8 mouse cellular contexts compared by ENCODE assay signal in genomic region chr2:129674935-129675634, GRCm38 (mm10). TPM values are rescaled to one million over a fixed set of nuclear protein-coding genes. Genes with fewer than 3 reads are reported as not detected.
DNase-seq lines count a peak whose midpoint lies in the region; ATAC-seq lines count a peak whose summit lies in the region.

No protein-coding gene starts in this region.

- no peak overlapping the region for H3K4me3 ChIP-seq in kidney, embryonic 14.5 days (ENCODE audit: low read length)
- H3K4me3 ChIP-seq in liver, embryonic 11.5 days (ENCODE audit: low read depth, low read length) = no peak overlapping the region

- 33% methylated on average over 13 of the region's 13 CpGs for WGBS in kidney, embryonic 14.5 days
- WGBS in liver, embryonic 11.5 days = 31% methylated on average over 13 of the region's 13 CpGs

- H3K9ac ChIP-seq in kidney, embryonic 14.5 days (ENCODE audit: low read depth, low read length) = no peak overlapping the region
- H3K9ac ChIP-seq in liver, embryonic 11.5 days (ENCODE audit: low read depth, low read length) = no peak overlapping the region

- no peaks in the 10 kb centered on the region for H3K4me1 ChIP-seq in kidney, embryonic 14.5 days (ENCODE audit: control insufficient read depth, insufficient read depth, low read length)
- H3K4me1 ChIP-seq in liver, embryonic 11.5 days (replicated peaks; ENCODE audit: control insufficient read depth, insufficient read depth, low read length) = no peaks in the 10 kb centered on the region

- H3K27me3 ChIP-seq in kidney, embryonic 14.5 days (ENCODE audit: control insufficient read depth, insufficient read depth, low read length) = peaks cover 3% of the 10 kb centered on the region; the same call in 1 of the 2 replicates
- no peaks in the 10 kb centered on the region for H3K27me3 ChIP-seq in liver, embryonic 11.5 days (replicated peaks; ENCODE audit: control insufficient read depth, insufficient read depth, low read length)

- no peak overlapping the region for H3K4me2 ChIP-seq in kidney, embryonic 14.5 days (replicated peaks; ENCODE audit: low read depth, low read length)
- H3K4me2 ChIP-seq in liver, embryonic 11.5 days = no peak overlapping the region

- peak; percentile 91 to 93 for DNase-seq in B cell, adult 2 months
- DNase-seq in adrenal gland, adult 18-20 months (ENCODE audit: low spot score in 2 of 2) = peak; percentile 85
- DNase-seq in embryo, embryonic 10.5 days (ENCODE audit: low spot score) = peak; percentile 87
- DNase-seq in gastrocnemius, postnatal 25 days = peak; percentile 31
- DNase-seq in liver, embryonic 11.5 days (ENCODE audit: low spot score) = peak; percentile 70
- peak; percentile 27 to 36 for DNase-seq in thymus, adult 18-20 months

- no peaks in the 10 kb centered on the region for H3K9me3 ChIP-seq in kidney, embryonic 14.5 days (ENCODE audit: control insufficient read depth, low read length)
- no peaks in the 10 kb centered on the region for H3K9me3 ChIP-seq in liver, embryonic 11.5 days (ENCODE audit: control insufficient read depth, low read length)

- H3K36me3 ChIP-seq in kidney, embryonic 14.5 days (ENCODE audit: control insufficient read depth, insufficient read depth, low read length) = no peaks in the 10 kb centered on the region
- no peaks in the 10 kb centered on the region for H3K36me3 ChIP-seq in liver, embryonic 11.5 days (ENCODE audit: control insufficient read depth, insufficient read depth, low read length)

- no peak overlapping the region for H3K27ac ChIP-seq in kidney, embryonic 14.5 days (ENCODE audit: low read depth, low read length)
- no peak overlapping the region for H3K27ac ChIP-seq in liver, embryonic 11.5 days (ENCODE audit: low read depth, low read length)

- 0 out of 2 replicates have a peak, but pooled peaks have one; percentile 60 for ATAC-seq in kidney, embryonic 14.5 days (ENCODE audit: low FRiP score, low TSS enrichment)
- no peak for ATAC-seq in liver, embryonic 11.5 days (replicated peaks; ENCODE audit: low FRiP score)
- ATAC-seq in neutrophil, adult 5-6 weeks (ENCODE audit: extremely low read depth, insufficient number of reproducible peaks, low FRiP score, poor library complexity, severe bottlenecking) = peak; percentile 92

RNA-seq across cellular contexts. Expression of gene Pdyn, which starts 24.6 kb away (rescaled TPM):
- not detected for total RNA-seq in adrenal gland, adult 18-20 months (2021)
- total RNA-seq in gastrocnemius, postnatal 25 days (2021) = not detected
- polyA plus RNA-seq in kidney, embryonic 14.5 days (2014; fragmentation: Nextera tagmentation; extraction: Ambion mirVana) = 0.20 and 0.60 TPM in 2 replicates
- polyA plus RNA-seq in liver, embryonic 11.5 days (2014; fragmentation: Nextera tagmentation; extraction: Ambion mirVana) = 0.18 and 0.22 TPM in 2 replicates
- total RNA-seq in neutrophil, adult 5-6 weeks (2017) = not detected in 2 replicates

Comparison
In these comparisons a context has a peak if more than half of its experiments do, and no peak if none do; other contexts are left out.
1. DNase-seq: peak in every context shown above with its lines; median percentile 92 in B cell, adult 2 months; 87 in embryo, embryonic 10.5 days; 85 in adrenal gland, adult 18-20 months; 70 in liver, embryonic 11.5 days; 32 in thymus, adult 18-20 months; 31 in gastrocnemius, postnatal 25 days.